Mouse (Mus musculus): Measurements from ENCODE around the gene Zfp941. TPM values are rescaled to one million over a fixed set of nuclear protein-coding genes. Genes with fewer than 3 reads are reported as not detected.

The Zfp941 gene
- polyA plus RNA-seq, 1 experiment from 2014 or later, result 3.0 TPM

- no peaks in the 10 kb centered on the region for H3K27me3 ChIP-seq (ENCODE audit: low read depth, poor library complexity, severe bottlenecking)
- no peak overlapping the region for H3K4me3 ChIP-seq
- peaks cover 38% of the 10 kb centered on the region for H3K36me3 ChIP-seq
- WGBS, result 98% methylated on average over 4 of the region's 4 CpGs
- H3K9me3 ChIP-seq (replicated peaks), result no peaks in the 10 kb centered on the region
- H3K4me1 ChIP-seq, result peaks cover 15% of the 10 kb centered on the region
- H3K27ac ChIP-seq (replicated peaks), result no peak overlapping the region
- DNase-seq (ENCODE audit: low spot score), result no peak
Observed at GRCm38 (mm10) chr7:140851916-140852315, 29.9 kb upstream of the Zfp941 start.

GRCm38 (mm10) chr7:140848591-140848990 lies 26.6 kb upstream of the Zfp941 start:
- H3K27me3 ChIP-seq (ENCODE audit: low read depth, poor library complexity, severe bottlenecking), result peaks cover 9% of the 10 kb centered on the region; the same call in 1 of the 2 replicates
- H3K36me3 ChIP-seq, result peaks cover 24% of the 10 kb centered on the region

DNA sequence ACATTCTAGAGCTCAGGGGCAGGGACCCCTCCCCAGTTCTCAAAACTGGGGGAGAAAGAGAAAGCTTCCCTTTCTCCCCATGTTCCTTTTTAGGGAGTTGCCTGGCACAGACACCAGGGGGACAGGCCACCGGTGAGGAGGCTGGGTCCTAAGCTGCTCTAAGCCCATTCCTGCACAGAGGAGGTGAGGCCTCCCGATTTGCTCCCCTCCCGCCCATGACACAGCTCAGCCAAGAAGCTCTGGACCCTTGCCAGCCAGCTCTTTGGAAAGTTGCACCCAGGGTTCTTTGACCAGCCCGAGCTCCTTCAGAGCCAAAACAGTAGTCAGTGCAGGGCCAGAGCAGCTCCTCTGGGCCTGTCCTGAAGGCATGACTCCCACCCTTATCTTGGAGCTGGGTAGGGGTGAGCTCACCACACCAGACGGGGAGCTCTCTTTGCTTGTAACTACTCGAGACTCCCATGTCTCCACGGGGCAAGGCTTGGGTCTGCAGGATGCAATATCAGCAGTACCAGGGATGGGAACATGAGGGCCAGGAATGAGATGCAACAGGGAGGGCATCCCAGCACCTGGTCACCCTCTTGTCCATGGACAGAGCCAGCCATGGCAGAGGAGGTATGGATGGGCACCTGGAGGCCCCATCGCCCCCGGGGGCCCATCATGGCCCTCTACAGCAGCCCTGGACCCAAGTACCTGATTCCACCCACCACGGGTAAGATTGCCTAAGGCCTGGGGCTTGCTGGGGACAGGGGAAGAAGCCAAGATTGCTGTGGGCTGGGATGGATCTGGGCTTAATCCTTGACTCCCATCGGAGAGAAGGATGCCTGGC lies 26.0 kb upstream of the Zfp941 start, which contains the start of gene Odf3:
Gene Odf3, plus strand, starts transcription at position 51 of the 826 bp plus-strand sequence.
- no peak for DNase-seq (ENCODE audit: low spot score)

More at GRCm38 (mm10) chr7:140848591-140848990, 26.6 kb upstream of the Zfp941 start:
- WGBS, result 90% methylated on average over 10 of the region's 10 CpGs
- no peak for DNase-seq (ENCODE audit: low spot score)
- Histone ChIP-seq H3K9me3 (replicated peaks) (no peaks in the 10 kb centered on the region), H3K4me3 (no peak overlapping the region), H3K27ac (replicated peaks) (no peak overlapping the region), H3K4me1 (peaks cover 3% of the 10 kb centered on the region; the same call in 1 of the 2 replicates)

DNA sequence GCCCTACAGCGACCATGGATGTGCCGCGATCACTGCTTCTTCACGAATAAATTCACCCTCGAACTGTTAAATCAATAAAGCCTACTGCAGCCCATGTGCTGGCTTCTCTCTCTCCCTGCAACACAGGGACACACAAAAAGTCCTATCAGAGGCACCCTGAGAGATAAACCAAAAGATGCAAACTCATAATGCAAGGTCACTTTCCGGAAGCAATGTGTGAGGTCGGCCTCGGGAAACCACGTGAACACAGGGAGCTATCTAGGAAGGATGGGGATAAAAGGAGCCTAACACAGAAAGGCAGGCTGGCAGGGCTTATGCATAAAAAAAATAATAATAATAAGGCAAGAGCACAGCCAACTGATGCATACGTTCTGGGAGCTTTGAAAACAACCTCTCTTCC lies 24.7 kb upstream of the Zfp941 start:
- WGBS, result 88% methylated on average over 10 of the region's 10 CpGs
- Histone ChIP-seq H3K36me3 (peaks cover 5% of the 10 kb centered on the region), H3K27me3 (ENCODE audit: low read depth, poor library complexity, severe bottlenecking) (peaks cover 28% of the 10 kb centered on the region; the same call in 1 of the 2 replicates), H3K4me3 (no peak overlapping the region), H3K4me1 (peaks cover 3% of the 10 kb centered on the region; the same call in 1 of the 2 replicates), H3K9me3 (replicated peaks) (no peaks in the 10 kb centered on the region), H3K27ac (replicated peaks) (no peak overlapping the region)
- no peak for DNase-seq (ENCODE audit: low spot score)

More for the DNA sequence above, 26.0 kb upstream of the Zfp941 start, which contains the start of gene Odf3:
- H3K36me3 ChIP-seq, result peaks cover 18% of the 10 kb centered on the region
- WGBS, result 75% methylated on average over 11 of the region's 11 CpGs
- no peaks in the 10 kb centered on the region for H3K9me3 ChIP-seq (replicated peaks)
- H3K27me3 ChIP-seq (ENCODE audit: low read depth, poor library complexity, severe bottlenecking), result peaks cover 15% of the 10 kb centered on the region; the same call in 1 of the 2 replicates
- H3K27ac ChIP-seq (replicated peaks), result no peak within 1 kb of the TSS
- H3K4me1 ChIP-seq, result peaks cover 3% of the 10 kb centered on the region; the same call in 1 of the 2 replicates
- no peak within 1 kb of the TSS for H3K4me3 ChIP-seq

GRCm38 (mm10) chr7:140845683-140846082 lies 23.7 kb upstream of the Zfp941 start:
- peaks cover 3% of the 10 kb centered on the region; the same call in 1 of the 2 replicates for H3K4me1 ChIP-seq
- no peaks in the 10 kb centered on the region for H3K36me3 ChIP-seq
- H3K4me3 ChIP-seq, result no peak overlapping the region
- peaks cover 38% of the 10 kb centered on the region for H3K27me3 ChIP-seq (ENCODE audit: low read depth, poor library complexity, severe bottlenecking)
- no peaks in the 10 kb centered on the region for H3K9me3 ChIP-seq (replicated peaks)
- no peak for DNase-seq (ENCODE audit: low spot score)
- WGBS, result 69% methylated on average over 4 of the region's 4 CpGs
- no peak overlapping the region for H3K27ac ChIP-seq (replicated peaks)

- peaks cover 3% of the 10 kb centered on the region; the same call in 1 of the 2 replicates for H3K4me1 ChIP-seq
- H3K36me3 ChIP-seq, result no peaks in the 10 kb centered on the region
- H3K27ac ChIP-seq (replicated peaks), result peak within 1 kb of the TSS; percentile 69
- DNase-seq (ENCODE audit: low spot score), result peak; percentile 87
- peaks cover 44% of the 10 kb centered on the region for H3K27me3 ChIP-seq (ENCODE audit: low read depth, poor library complexity, severe bottlenecking)
- 35% methylated on average over 14 of the region's 14 CpGs for WGBS
- H3K9me3 ChIP-seq (replicated peaks), result no peaks in the 10 kb centered on the region
- no peak within 1 kb of the TSS; the same call in 1 of the 2 replicates for H3K4me3 ChIP-seq
Observed at GRCm38 (mm10) chr7:140844905-140845665, 23.1 kb upstream of the Zfp941 start, which contains the start of gene Scgb1c1. Gene Scgb1c1 (plus strand): TSS chr7:140845547.

DNA sequence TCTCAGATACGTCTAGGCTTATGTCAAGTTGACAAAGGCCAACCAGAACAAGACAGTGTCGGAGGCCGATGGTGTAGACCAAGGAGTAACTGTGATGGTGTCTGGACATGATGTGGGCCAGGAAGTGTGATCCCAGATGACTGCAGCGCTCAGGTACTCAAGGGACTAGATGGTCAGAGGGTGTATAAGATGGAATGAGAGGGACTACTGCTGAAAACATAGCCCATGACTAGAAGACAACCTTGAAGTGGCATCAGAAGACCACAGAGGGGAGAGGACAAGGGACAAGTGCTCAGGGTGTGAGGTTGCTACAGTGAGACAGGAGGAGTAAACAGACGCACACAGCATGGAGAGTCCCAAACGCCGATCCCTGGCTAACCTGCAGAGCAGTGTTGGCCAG lies 21.8 kb upstream of the Zfp941 start:
- no peaks in the 10 kb centered on the region for H3K36me3 ChIP-seq
- no peak overlapping the region for H3K27ac ChIP-seq (replicated peaks)
- H3K9me3 ChIP-seq (replicated peaks), result no peaks in the 10 kb centered on the region
- H3K4me1 ChIP-seq, result peaks cover 3% of the 10 kb centered on the region; the same call in 1 of the 2 replicates
- H3K4me3 ChIP-seq, result no peak overlapping the region
- H3K27me3 ChIP-seq (ENCODE audit: low read depth, poor library complexity, severe bottlenecking), result peaks cover 50% of the 10 kb centered on the region
- WGBS, result 83% methylated on average over 7 of the region's 7 CpGs
- no peak for DNase-seq (ENCODE audit: low spot score)

- 39% methylated on average over 19 of the region's 19 CpGs for WGBS
- H3K36me3 ChIP-seq, result no peaks in the 10 kb centered on the region
- H3K9me3 ChIP-seq (replicated peaks), result no peaks in the 10 kb centered on the region
- H3K4me3 ChIP-seq, result no peak overlapping the region
- H3K27me3 ChIP-seq (ENCODE audit: low read depth, poor library complexity, severe bottlenecking), result peaks cover 50% of the 10 kb centered on the region
- H3K27ac ChIP-seq (replicated peaks), result no peak overlapping the region
- peaks cover 3% of the 10 kb centered on the region; the same call in 1 of the 2 replicates for H3K4me1 ChIP-seq
- no peak for DNase-seq (ENCODE audit: low spot score)
Observed at GRCm38 (mm10) chr7:140840750-140841735, 19.1 kb upstream of the Zfp941 start.

DNA sequence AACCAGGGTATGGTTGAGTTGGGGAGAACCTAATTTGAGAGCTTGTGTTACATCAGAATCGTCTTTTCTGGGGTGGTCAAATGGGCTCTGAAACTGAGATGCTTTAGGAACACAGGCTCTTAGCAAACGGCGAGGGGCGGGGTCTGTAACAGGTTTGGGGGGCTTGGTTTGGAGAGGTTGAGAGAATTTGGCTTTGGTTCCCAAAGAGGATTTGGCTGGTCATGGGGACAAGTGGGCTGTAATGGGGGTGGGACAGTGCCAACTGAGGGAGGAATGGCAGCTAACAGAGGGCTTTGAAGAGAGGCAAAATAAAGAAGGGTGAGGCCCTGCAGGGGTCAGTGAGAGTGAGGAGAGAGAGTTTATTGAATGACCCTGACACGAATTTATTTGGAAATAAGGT lies 17.6 kb upstream of the Zfp941 start:
- Histone ChIP-seq H3K27me3 (ENCODE audit: low read depth, poor library complexity, severe bottlenecking) (peaks cover 50% of the 10 kb centered on the region), H3K9me3 (replicated peaks) (no peaks in the 10 kb centered on the region), H3K4me1 (peaks cover 4% of the 10 kb centered on the region; the same call in 1 of the 2 replicates), H3K4me3 (no peak overlapping the region), H3K27ac (replicated peaks) (no peak overlapping the region), H3K36me3 (no peaks in the 10 kb centered on the region)
- DNase-seq (ENCODE audit: low spot score), result no peak
- 61% methylated on average over 5 of the region's 5 CpGs for WGBS

DNA sequence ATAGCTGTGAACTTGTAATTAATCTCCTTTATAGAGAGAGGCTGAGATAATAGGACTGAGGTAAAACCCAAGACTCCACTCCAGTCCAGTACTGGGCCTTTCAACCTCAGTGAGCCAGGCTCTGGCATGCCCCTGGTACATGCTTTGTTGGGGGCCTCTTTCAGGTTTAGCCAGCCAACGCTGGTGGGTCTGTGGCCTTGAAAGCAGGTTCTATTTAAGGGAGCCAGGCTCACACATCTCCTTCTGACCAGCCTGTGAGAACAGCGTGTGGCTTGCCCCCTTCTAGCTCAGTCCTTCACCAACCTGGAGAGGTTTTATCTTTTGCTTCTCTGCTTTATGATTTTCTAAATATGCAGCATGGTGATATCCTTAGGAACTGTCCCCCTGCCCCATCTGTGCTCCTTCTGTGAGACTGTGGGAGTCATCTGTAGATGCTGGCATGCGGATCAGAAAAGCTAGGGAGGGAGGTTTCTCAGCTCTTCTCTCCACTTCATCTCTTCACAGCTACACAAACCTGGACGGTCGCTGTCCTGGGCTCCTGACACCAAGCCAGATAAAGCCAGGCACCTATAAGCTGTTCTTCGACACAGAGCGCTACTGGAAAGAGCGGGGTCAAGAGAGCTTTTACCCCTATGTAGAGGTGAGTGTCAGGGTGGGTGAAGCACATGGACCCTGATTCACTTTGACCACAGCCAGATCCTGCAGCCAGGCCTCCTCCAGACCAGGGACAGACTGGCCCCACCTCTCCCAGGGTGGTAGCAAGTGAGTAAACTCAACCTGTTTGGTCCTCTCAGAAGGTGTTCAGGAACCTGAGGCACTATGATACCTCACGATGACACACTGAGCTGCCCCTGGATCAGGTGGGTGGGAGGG lies 14.5 kb upstream of the Zfp941 start:
- DNase-seq (ENCODE audit: low spot score), result no peak
- peaks cover 20% of the 10 kb centered on the region for H3K27me3 ChIP-seq (ENCODE audit: low read depth, poor library complexity, severe bottlenecking)
- peaks cover 4% of the 10 kb centered on the region; the same call in 1 of the 2 replicates for H3K4me1 ChIP-seq
- WGBS, result 88% methylated on average over 9 of the region's 9 CpGs
- H3K27ac ChIP-seq (replicated peaks), result no peak overlapping the region
- H3K9me3 ChIP-seq (replicated peaks), result no peaks in the 10 kb centered on the region
- no peaks in the 10 kb centered on the region for H3K36me3 ChIP-seq
- H3K4me3 ChIP-seq, result no peak overlapping the region

- peaks cover 4% of the 10 kb centered on the region; the same call in 1 of the 2 replicates for H3K4me1 ChIP-seq
- no peak overlapping the region for H3K4me3 ChIP-seq
- 77% methylated on average over 2 of the region's 2 CpGs for WGBS
- no peaks in the 10 kb centered on the region for H3K9me3 ChIP-seq (replicated peaks)
- H3K27me3 ChIP-seq (ENCODE audit: low read depth, poor library complexity, severe bottlenecking), result peaks cover 13% of the 10 kb centered on the region; the same call in 1 of the 2 replicates
- no peaks in the 10 kb centered on the region for H3K36me3 ChIP-seq
- DNase-seq (ENCODE audit: low spot score), result no peak
- H3K27ac ChIP-seq (replicated peaks), result no peak overlapping the region; the same call in 1 of the 2 replicates
Observed at GRCm38 (mm10) chr7:140835758-140836087, 13.7 kb upstream of the Zfp941 start.
